Mouse (Mus musculus) lung, postnatal 0 days (tissue): Measurements from ENCODE around the gene Klkb1.

ENCODE experiments used
- CTCF ChIP-seq: IDR thresholded peaks from 2 replicates; pipeline ENCODE4 v1.5.1; 2016; ENCODE audit warnings: antibody characterized with exemption, mild to moderate bottlenecking
- EP300 ChIP-seq: IDR thresholded peaks from 2 replicates; pipeline ENCODE4 v1.6.1; 2016; ENCODE audit warnings: antibody characterized with exemption, mild to moderate bottlenecking, control low read depth

DNA sequence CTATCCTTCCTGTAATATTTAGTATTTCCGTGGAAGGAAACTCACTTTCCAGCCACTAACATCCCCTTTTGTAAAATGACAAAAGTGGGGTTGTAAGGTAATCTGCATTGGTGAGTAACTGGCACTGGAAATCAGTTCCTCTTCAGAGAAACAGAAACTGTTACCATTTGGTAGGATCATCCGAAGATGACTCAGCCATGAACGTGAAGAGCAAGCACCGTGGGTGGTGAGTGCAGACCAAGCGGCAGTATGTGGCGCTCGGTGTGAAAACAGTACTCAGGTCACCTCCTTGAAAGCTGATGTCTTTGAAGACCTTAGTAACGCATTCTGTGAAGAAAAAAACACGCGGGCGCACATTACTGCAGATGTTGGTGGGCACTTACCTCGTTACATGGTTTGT is 39.6 kb downstream of the Klkb1 start:
- TF ChIP-seq CTCF: no peak
- TF ChIP-seq EP300: no peak
